Mouse (Mus musculus) MN1 (cell line): Measurements from ENCODE around the gene Zan.

Experiments
- DNase-seq: peaks from one replicate; pipeline ENCODE4 v3.0.0-alpha.2; 2016; ENCODE audit warnings: low spot score

Zan gene

DNA sequence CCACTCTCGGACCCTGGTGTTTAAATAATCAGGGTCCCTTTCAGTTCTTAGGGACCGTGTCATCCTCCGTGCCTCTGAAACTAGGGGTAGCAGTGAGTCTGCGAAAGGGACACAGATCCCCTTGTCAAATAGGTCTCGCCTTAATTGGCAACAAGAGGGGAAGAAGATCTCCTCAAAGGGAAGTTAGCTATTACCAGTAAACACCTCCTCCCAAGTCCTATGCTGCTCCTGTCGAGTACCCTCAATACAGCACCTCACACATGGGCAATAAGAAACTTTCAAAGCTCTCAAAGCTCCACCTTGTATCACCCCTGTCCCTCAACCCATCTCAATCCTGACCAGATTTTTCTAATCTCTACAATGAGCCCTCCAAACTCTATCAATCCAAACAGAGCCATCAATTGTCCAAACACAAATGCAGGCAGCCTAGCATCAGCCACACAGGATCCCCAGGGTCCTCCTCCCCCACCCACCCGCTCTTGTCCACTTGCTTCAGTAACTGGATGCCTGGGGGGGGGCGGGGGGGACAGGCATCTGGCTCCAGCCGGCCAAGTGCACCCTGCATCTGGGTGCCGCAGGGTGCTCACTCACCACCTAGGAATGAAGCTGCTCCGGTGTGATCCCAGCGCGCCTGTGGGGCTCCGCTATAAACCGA is 143.9 kb downstream of the Zan start:
- DNase-seq: no peak

DNA sequence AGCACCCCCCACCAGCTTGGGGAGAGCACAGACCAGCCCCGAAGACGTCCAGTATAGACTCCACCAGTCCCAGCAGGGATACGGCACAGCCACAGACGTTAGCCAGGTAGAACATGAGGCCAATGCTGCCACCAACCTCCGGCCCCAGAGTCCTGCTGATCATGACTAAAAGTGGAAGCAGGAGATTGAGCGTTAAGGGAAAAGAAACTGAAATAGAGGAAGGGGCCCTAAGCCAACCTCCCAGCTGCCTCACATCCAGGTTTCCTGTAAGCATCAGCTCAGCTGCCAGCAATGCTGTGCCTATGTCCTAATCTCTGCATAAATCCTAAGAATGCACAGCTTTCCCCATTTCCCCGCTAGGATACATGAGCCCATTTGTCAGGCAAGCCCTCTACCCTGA is 146.0 kb downstream of the Zan start:
- DNase-seq: no peak
